Mouse (Mus musculus) splenic B cell, adult 2 months (primary cell): ENCODE data around the gene Olfr281.

Experiments used
- DNase-seq: peaks from one replicate; pipeline ENCODE4 v3.0.0-alpha.2; 2011; ENCODE audit warnings: low read depth, low spot score
- H3K27me3 ChIP-seq: 2 replicates; pipeline ENCODE4 v1.6.1; 2012; ENCODE audit warnings: mild to moderate bottlenecking, low read length, moderate library complexity, mixed read lengths; ENCODE audit not compliant: control insufficient read depth, poor library complexity, insufficient read depth, severe bottlenecking
- H3K36me3 ChIP-seq: 2 replicates; pipeline ENCODE4 v1.6.1; 2012; ENCODE audit warnings: mild to moderate bottlenecking, low read length, moderate library complexity, mixed read lengths; ENCODE audit not compliant: control insufficient read depth, poor library complexity, insufficient read depth, severe bottlenecking

Olfr281 gene

DNA sequence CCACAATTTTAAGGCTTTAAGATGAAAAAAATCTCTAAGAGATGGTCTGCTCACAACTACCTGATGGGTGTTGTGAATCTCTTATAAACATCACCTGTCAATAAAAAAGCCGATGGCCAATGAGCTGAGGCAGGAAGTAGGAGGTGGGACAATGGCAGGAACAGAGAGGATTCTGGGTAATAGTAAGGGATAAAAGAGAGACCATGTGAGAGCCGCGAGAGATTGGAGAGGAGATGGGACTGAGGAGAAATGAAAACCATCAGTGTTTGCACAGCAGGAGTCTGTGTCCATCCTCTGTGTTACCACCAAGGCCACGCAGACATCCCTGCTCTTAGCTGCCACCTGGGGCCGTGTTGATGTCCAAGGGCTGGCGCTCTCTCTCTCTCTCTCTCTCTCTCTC, 54.9 kb downstream of the Olfr281 start:
- Histone ChIP-seq H3K36me3 (no peaks in the 10 kb centered on the region), H3K27me3 (no peaks in the 10 kb centered on the region)
- DNase-seq = no peak

- H3K27me3 ChIP-seq = no peaks in the 10 kb centered on the region
- DNase-seq = peak; percentile 29
- H3K36me3 ChIP-seq = no peaks in the 10 kb centered on the region
Measured at GRCm38 (mm10) chr15:98509387-98509786, 57.0 kb downstream of the Olfr281 start.
